Mouse (Mus musculus): Measurements from ENCODE around the gene Trpv4.

The Trpv4 gene

GRCm38 (mm10) chr5:114658255-114658654 lies at the start of gene Trpv4:
Trpv4 (minus strand) TSS chr5:114658421.
- Histone ChIP-seq H3K36me3 (ENCODE audit: control insufficient read depth, insufficient read depth, low read length, poor library complexity, severe bottlenecking) (no peaks in the 10 kb centered on the region), H3K27me3 (ENCODE audit: control insufficient read depth, insufficient read depth, low read length, poor library complexity, severe bottlenecking) (no peaks in the 10 kb centered on the region)
- DNase-seq (ENCODE audit: low read depth, low spot score), result no peak

DNA sequence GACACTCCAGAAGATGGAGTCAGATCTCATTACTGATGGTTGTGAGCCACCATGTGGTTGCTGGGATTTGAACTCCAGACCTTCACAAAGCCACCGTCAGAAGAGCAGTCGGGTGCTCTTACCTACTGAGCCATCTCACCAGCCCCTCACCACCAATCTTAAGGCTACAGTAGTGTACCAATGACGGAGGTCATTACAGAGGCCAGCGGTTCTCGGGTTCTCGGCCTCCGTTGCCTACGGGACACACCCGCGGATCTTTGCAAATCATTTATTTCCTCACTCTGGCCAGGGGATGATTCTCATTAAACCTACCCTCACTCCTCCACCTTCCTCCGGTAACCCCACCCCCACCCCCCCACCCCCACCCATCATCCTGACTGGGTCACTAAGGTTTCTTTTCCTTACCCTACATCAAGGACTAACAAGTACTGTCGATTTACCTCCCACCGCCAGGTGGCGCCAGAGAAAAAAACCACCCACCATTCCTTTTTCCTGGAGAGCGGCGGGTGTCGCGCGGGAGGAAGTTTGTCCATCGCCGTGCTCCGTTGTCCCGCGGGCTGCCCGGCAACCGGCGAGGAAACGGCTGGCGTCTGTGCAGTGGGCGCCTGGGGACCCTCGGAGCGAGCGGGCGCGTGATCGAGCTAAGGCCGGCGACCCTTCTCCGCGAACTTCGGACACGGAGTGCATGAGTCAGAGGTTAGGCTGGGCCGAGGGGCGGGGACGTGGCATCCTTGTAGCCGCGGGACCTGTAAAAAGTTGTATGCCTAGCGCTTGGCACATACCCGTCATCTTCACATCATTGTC lies 49.2 kb upstream of the Trpv4 start, which contains the start of gene Tchp:
TSS of gene Tchp (plus strand) at position 496 of the 804 bp plus-strand sequence.
- peak; percentile 94 for DNase-seq (ENCODE audit: low read depth, low spot score)
- Histone ChIP-seq H3K36me3 (ENCODE audit: control insufficient read depth, insufficient read depth, low read length, poor library complexity, severe bottlenecking) (no peaks in the 10 kb centered on the region), H3K27me3 (ENCODE audit: control insufficient read depth, insufficient read depth, low read length, poor library complexity, severe bottlenecking) (no peaks in the 10 kb centered on the region)

DNA sequence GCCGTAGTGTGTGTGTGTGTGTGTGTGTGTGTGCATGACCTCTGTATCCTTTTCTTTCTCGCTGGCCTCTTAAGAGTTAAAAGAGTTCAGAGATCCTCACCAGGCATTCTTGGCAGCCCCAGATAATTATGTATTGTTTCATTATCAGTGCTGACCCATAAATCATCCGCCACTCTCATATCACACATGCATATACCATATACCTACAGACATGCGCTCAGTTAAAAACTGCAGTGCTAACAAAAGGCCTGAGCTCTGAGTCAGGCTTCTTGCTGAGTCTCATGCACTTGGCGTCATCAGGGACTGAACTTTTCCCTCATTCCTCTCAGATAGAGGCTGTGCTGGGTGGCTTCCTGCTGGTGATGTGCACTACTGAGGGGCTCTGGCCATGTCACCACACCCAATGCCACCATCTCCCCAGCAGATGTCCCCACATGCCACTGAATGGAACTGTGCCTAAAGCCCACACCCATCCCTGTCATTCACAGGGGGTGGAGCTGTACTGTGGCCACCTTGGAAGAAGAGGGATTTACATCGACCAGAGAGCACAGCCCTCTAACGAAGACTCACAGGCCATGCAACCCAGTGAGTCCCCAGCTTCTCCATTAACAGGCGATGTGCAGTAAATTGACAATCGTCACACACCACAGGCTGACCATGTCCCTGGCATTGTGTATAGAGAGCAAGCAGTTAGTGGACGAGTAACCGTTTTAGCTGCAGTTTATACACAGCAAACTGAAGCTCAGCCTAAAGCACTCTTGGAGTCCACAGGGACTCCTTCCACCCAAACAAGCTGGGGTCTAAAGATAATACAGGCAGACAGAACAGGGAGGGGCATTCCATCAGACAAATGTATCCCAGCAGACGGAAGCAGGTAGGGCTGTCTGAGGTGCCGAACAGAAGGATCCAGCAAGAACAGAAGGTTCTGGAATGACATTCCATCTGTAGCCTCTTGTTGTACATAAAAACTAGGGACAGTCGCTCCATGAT lies 44.5 kb upstream of the Trpv4 start:
- DNase-seq (ENCODE audit: low read depth, low spot score), result peak; percentile 37
- H3K36me3 ChIP-seq (ENCODE audit: control insufficient read depth, insufficient read depth, low read length, poor library complexity, severe bottlenecking), result no peaks in the 10 kb centered on the region
- no peaks in the 10 kb centered on the region for H3K27me3 ChIP-seq (ENCODE audit: control insufficient read depth, insufficient read depth, low read length, poor library complexity, severe bottlenecking)

GRCm38 (mm10) chr5:114699015-114699414 lies 40.8 kb upstream of the Trpv4 start:
- Histone ChIP-seq H3K27me3 (ENCODE audit: control insufficient read depth, insufficient read depth, low read length, poor library complexity, severe bottlenecking) (no peaks in the 10 kb centered on the region), H3K36me3 (ENCODE audit: control insufficient read depth, insufficient read depth, low read length, poor library complexity, severe bottlenecking) (no peaks in the 10 kb centered on the region)
- DNase-seq (ENCODE audit: low read depth, low spot score), result peak; percentile 52

DNA sequence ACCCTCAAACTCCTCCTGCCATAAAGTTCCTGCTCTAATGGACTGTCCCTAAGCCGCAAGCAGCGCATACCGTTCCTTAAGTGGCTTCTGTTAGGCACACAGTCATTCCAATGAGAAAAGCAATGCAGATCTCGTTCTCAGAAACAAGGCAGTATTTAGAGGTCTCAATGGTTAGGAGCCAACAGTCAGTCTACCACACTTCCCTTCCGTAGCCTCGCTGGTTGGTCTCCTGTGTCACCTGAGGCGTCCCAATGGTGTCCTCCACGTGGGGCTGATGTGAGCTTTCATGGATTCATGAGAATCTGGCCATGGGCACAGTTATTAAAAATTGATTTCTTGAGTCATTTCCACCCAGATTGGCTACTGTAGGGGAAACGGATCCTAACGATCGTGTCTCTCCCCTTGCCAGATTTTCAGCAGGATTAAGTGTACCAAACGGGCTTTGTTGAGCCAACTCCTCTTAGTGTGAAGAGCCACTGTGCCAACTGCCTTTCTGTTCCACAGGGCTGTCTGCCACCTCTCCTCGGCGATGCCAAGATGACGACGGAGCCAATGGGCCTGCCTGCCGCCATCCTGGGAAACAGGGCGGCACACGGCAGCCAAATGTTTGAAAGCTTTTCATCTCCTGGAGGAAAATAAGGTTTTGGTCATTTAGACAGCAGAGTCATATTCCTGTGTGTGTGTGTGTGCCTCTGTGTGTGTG lies 40.0 kb upstream of the Trpv4 start:
- no peaks in the 10 kb centered on the region for H3K27me3 ChIP-seq (ENCODE audit: control insufficient read depth, insufficient read depth, low read length, poor library complexity, severe bottlenecking)
- H3K36me3 ChIP-seq (ENCODE audit: control insufficient read depth, insufficient read depth, low read length, poor library complexity, severe bottlenecking), result no peaks in the 10 kb centered on the region
- DNase-seq (ENCODE audit: low read depth, low spot score), result no peak

GRCm38 (mm10) chr5:114696939-114697338 lies 38.7 kb upstream of the Trpv4 start:
- no peak for DNase-seq (ENCODE audit: low read depth, low spot score)
- no peaks in the 10 kb centered on the region for H3K36me3 ChIP-seq (ENCODE audit: control insufficient read depth, insufficient read depth, low read length, poor library complexity, severe bottlenecking)
- no peaks in the 10 kb centered on the region for H3K27me3 ChIP-seq (ENCODE audit: control insufficient read depth, insufficient read depth, low read length, poor library complexity, severe bottlenecking)

DNA sequence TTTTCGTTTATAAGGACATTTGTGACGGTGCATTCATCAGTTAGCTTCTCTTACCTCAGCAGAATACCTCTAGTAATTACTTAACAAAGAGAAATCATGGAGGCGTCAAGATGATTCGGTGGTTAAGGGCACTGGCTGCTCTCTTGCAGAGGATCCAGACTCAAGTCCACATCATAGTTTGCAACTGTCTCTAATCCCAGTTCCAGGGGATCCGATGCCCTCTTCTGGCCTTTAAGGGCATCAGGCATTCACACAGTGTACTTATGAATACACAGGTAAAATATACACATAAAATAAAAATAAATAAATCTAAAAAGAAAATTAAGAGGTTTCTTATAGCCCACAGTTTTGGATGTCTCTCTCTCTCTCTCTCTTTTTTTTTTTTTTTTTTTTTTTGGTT lies 37.6 kb upstream of the Trpv4 start:
- peak; percentile 39 for DNase-seq (ENCODE audit: low read depth, low spot score)
- no peaks in the 10 kb centered on the region for H3K36me3 ChIP-seq (ENCODE audit: control insufficient read depth, insufficient read depth, low read length, poor library complexity, severe bottlenecking)
- no peaks in the 10 kb centered on the region for H3K27me3 ChIP-seq (ENCODE audit: control insufficient read depth, insufficient read depth, low read length, poor library complexity, severe bottlenecking)

GRCm38 (mm10) chr5:114690633-114691567 lies 32.7 kb upstream of the Trpv4 start, which contains the start of gene Gltp:
Gltp (minus strand) TSS chr5:114690984.
- H3K36me3 ChIP-seq (ENCODE audit: control insufficient read depth, insufficient read depth, low read length, poor library complexity, severe bottlenecking), result no peaks in the 10 kb centered on the region
- peak; percentile 96 for DNase-seq (ENCODE audit: low read depth, low spot score)
- H3K27me3 ChIP-seq (ENCODE audit: control insufficient read depth, insufficient read depth, low read length, poor library complexity, severe bottlenecking), result no peaks in the 10 kb centered on the region

- no peaks in the 10 kb centered on the region for H3K27me3 ChIP-seq (ENCODE audit: control insufficient read depth, insufficient read depth, low read length, poor library complexity, severe bottlenecking)
- DNase-seq (ENCODE audit: low read depth, low spot score), result peak; percentile 47
- no peaks in the 10 kb centered on the region for H3K36me3 ChIP-seq (ENCODE audit: control insufficient read depth, insufficient read depth, low read length, poor library complexity, severe bottlenecking)
These were observed 31.6 kb upstream of the Trpv4 start for GRCm38 (mm10) chr5:114689700-114690366.

GRCm38 (mm10) chr5:114688703-114689102 lies 30.5 kb upstream of the Trpv4 start:
- DNase-seq (ENCODE audit: low read depth, low spot score), result no peak
- no peaks in the 10 kb centered on the region for H3K27me3 ChIP-seq (ENCODE audit: control insufficient read depth, insufficient read depth, low read length, poor library complexity, severe bottlenecking)
- no peaks in the 10 kb centered on the region for H3K36me3 ChIP-seq (ENCODE audit: control insufficient read depth, insufficient read depth, low read length, poor library complexity, severe bottlenecking)

- Histone ChIP-seq H3K36me3 (ENCODE audit: control insufficient read depth, insufficient read depth, low read length, poor library complexity, severe bottlenecking) (no peaks in the 10 kb centered on the region), H3K27me3 (ENCODE audit: control insufficient read depth, insufficient read depth, low read length, poor library complexity, severe bottlenecking) (no peaks in the 10 kb centered on the region)
- peak; percentile 35 for DNase-seq (ENCODE audit: low read depth, low spot score)
These were observed 29.7 kb upstream of the Trpv4 start for GRCm38 (mm10) chr5:114687901-114688300.

DNA sequence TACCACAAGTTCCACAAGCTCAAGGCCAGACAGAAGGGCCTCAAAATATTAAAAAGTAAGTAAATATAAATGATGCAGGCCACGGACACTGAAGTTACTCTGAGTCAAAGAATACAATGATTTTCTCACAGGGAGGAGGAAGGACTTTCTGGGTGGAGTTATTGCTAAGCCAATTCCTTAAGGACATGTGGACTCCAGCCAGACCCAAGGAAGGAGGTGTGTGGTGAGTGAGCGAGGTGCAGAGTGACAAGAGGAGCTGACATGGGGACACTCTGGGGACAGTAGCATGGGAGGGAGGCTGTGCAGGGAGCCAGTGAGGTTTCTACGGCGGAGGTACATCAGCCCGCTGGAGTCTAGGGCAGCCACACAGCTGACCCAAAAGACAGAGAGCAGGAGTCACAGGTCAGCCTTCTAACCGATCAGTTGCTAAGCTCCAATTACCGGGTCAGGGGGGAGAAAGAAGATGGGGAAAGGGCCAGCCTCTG lies 28.5 kb upstream of the Trpv4 start:
- no peaks in the 10 kb centered on the region for H3K36me3 ChIP-seq (ENCODE audit: control insufficient read depth, insufficient read depth, low read length, poor library complexity, severe bottlenecking)
- DNase-seq (ENCODE audit: low read depth, low spot score), result no peak
- no peaks in the 10 kb centered on the region for H3K27me3 ChIP-seq (ENCODE audit: control insufficient read depth, insufficient read depth, low read length, poor library complexity, severe bottlenecking)

GRCm38 (mm10) chr5:114685986-114686385 lies 27.8 kb upstream of the Trpv4 start:
- Histone ChIP-seq H3K36me3 (ENCODE audit: control insufficient read depth, insufficient read depth, low read length, poor library complexity, severe bottlenecking) (no peaks in the 10 kb centered on the region), H3K27me3 (ENCODE audit: control insufficient read depth, insufficient read depth, low read length, poor library complexity, severe bottlenecking) (no peaks in the 10 kb centered on the region)
- DNase-seq (ENCODE audit: low read depth, low spot score), result no peak
